Mouse (Mus musculus): ENCODE data around the gene Avpr1b. TPM values are rescaled to one million over a fixed set of nuclear protein-coding genes. Genes with fewer than 3 reads are reported as not detected.
"Not testable (repeated sequence)": the region's sequence is repeated elsewhere in the genome, so short reads cannot be mapped to it uniquely, and the experiment has no call there.

Avpr1b gene
- polyA plus RNA-seq (2012; rRNA removed): not detected in 2 replicates

DNA sequence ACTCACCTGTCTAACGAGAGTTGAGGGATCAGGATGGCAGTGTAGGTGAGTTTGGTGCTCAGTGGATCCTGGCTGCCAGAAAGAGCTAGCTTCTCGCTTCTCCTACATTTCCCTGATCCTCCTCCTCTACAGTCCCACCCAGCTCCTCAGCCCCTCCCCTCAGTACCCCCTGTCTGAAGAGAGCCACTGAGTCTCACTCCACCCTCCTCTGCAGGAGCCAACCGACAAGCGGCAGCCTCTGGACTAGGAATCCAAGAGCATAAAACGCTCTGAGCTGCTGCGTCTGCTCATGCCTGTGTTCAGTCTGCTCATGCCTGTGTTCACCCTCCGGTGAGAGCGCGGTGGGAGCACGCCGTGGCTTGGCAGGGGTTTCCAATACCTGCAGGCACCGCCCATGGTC lies at the start of gene Avpr1b:
Gene Avpr1b (plus strand): TSS at position 335 of the 400 bp plus-strand sequence.
- Histone ChIP-seq H3K27ac (ENCODE audit: control insufficient read depth, insufficient read depth, low read depth, low read length) (no peak within 1 kb of the TSS), H3K36me3 (ENCODE audit: control insufficient read depth, insufficient read depth, low read length) (no peaks in the 10 kb centered on the region), H3K4me3 (ENCODE audit: control insufficient read depth, low read depth, low read length) (no peak within 1 kb of the TSS), H3K27me3 (ENCODE audit: control insufficient read depth, insufficient read depth, low read length) (no peaks in the 10 kb centered on the region), H3K4me1 (ENCODE audit: control insufficient read depth, insufficient read depth, low read length) (peaks cover 3% of the 10 kb centered on the region; the same call in 1 of the 2 replicates)
- no peak for TF ChIP-seq POLR2A (IDR thresholded peaks at IDR 0.05; ENCODE audit: control insufficient read depth, low read depth, low read length)
- TF ChIP-seq CTCF (IDR thresholded peaks at IDR 0.05; ENCODE audit: control insufficient read depth, insufficient read depth, insufficient replicate concordance, low read depth, low read length): no peak

DNA sequence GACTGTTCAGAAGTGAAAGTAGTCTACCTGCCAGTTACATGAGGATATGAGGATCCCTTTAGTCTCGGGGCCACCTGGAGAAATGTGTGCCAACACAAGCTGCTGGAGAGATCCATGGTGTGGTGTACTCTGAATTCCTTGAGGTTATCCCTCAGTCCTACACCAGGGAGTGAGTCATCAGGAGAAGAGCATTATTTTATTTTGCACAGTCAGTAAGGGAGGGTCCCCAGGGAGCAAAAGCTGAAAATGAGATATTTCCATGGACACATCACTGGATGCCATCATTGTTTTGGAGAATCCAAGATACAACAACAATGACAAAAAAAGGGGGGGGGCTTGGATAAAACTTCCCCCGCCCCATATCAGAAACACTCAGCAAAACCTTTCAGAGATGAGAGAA lies 47.1 kb upstream of the Avpr1b start:
- no peaks in the 10 kb centered on the region for H3K4me1 ChIP-seq (ENCODE audit: control insufficient read depth, insufficient read depth, low read length)
- TF ChIP-seq POLR2A (IDR thresholded peaks at IDR 0.05; ENCODE audit: control insufficient read depth, low read depth, low read length) (no peak), CTCF (IDR thresholded peaks at IDR 0.05; ENCODE audit: control insufficient read depth, insufficient read depth, insufficient replicate concordance, low read depth, low read length) (no peak)
- no peaks in the 10 kb centered on the region for H3K36me3 ChIP-seq (ENCODE audit: control insufficient read depth, insufficient read depth, low read length)
- no peak overlapping the region for H3K4me3 ChIP-seq (ENCODE audit: control insufficient read depth, low read depth, low read length)
- no peaks in the 10 kb centered on the region for H3K27me3 ChIP-seq (ENCODE audit: control insufficient read depth, insufficient read depth, low read length)
- H3K27ac ChIP-seq (ENCODE audit: control insufficient read depth, insufficient read depth, low read depth, low read length): no peak overlapping the region

DNA sequence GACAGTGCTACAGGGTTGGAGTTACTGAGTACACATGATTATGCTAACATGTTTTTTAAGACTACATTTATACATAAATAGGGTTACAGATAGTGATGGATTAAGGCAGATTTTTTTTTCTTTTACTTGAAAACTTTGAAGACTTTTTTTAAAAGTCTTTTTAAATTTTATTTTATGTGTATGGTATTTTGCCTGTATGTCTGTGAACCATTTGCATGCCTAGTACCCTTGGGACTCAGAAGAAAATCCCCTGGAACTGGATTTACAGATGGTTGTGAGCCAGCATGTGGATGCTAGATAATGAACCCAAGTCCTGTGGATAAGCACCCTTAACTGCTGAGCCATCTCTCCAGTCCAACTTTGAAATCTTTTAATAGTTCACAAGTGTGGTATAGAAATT lies 45.6 kb upstream of the Avpr1b start:
- Histone ChIP-seq H3K27me3 (ENCODE audit: control insufficient read depth, insufficient read depth, low read length) (no peaks in the 10 kb centered on the region), H3K36me3 (ENCODE audit: control insufficient read depth, insufficient read depth, low read length) (no peaks in the 10 kb centered on the region), H3K4me1 (ENCODE audit: control insufficient read depth, insufficient read depth, low read length) (no peaks in the 10 kb centered on the region), H3K27ac (ENCODE audit: control insufficient read depth, insufficient read depth, low read depth, low read length) (no peak overlapping the region), H3K4me3 (ENCODE audit: control insufficient read depth, low read depth, low read length) (no peak overlapping the region)
- TF ChIP-seq POLR2A (IDR thresholded peaks at IDR 0.05; ENCODE audit: control insufficient read depth, low read depth, low read length): no peak
- TF ChIP-seq CTCF (IDR thresholded peaks at IDR 0.05; ENCODE audit: control insufficient read depth, insufficient read depth, insufficient replicate concordance, low read depth, low read length): no peak

DNA sequence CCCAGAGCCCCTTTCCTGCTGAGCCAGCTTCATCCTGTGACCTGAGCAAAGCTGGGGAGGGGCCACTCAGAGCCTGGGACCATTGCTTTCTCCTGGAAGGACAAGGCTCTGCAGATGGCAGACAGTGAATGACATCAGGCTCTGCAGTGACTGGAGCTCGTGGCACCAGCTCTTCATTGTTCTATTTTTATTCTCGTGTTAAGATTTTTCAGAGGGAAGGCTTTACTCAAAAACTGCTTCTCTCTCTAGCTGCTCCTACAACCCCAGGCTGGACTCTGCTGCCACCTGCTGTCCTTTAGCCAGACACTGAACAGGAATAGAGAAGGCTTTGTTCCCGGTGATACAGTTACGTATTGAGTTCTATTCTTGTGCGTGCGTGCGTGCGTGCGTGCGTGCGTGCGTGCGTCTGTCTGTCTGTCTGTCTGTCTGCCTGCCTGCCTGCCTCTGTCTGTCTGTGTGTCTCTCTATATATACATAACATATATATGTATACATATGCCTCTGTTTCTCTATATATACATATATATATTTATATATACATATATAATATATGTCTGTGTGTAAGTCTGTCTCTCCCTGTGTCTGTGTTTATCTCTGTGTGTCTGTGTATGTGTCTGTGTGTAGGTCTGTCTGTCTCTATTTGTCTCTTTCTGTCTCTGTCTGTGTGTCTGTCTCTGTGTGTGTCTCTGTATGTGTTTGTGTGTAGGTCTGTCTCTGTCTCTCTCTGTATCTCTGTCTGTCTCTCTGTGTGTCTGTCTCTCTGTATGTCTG lies 43.8 kb upstream of the Avpr1b start:
- Histone ChIP-seq H3K27ac (ENCODE audit: control insufficient read depth, insufficient read depth, low read depth, low read length) (no peak overlapping the region), H3K4me1 (ENCODE audit: control insufficient read depth, insufficient read depth, low read length) (no peaks in the 10 kb centered on the region), H3K4me3 (ENCODE audit: control insufficient read depth, low read depth, low read length) (no peak overlapping the region), H3K27me3 (ENCODE audit: control insufficient read depth, insufficient read depth, low read length) (no peaks in the 10 kb centered on the region), H3K36me3 (ENCODE audit: control insufficient read depth, insufficient read depth, low read length) (no peaks in the 10 kb centered on the region)
- TF ChIP-seq CTCF (IDR thresholded peaks at IDR 0.05; ENCODE audit: control insufficient read depth, insufficient read depth, insufficient replicate concordance, low read depth, low read length) (peak; percentile 52; the same call in 1 of the 2 replicates), POLR2A (IDR thresholded peaks at IDR 0.05; ENCODE audit: control insufficient read depth, low read depth, low read length) (no peak)

DNA sequence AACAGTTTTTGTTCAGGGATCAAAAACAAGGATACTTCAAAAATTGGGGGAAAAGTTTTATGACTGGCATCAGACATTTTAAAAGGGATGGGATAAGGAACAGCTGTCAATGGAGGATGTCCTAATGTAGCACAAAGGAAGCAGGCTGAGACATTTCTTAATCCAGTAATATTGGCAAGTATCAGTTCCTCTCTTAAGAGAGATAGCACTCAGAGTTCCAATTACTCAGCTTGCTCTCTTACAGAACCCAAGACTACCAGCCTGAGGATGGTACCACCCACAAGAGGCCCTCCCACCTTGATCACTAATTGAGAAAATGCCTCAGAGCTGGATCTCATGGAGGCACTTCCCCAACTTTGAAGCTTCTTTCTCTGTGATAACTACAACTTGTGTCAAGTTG lies 38.5 kb upstream of the Avpr1b start:
- Histone ChIP-seq H3K27ac (ENCODE audit: control insufficient read depth, insufficient read depth, low read depth, low read length) (no peak overlapping the region), H3K36me3 (ENCODE audit: control insufficient read depth, insufficient read depth, low read length) (no peaks in the 10 kb centered on the region), H3K4me3 (ENCODE audit: control insufficient read depth, low read depth, low read length) (no peak overlapping the region), H3K27me3 (ENCODE audit: control insufficient read depth, insufficient read depth, low read length) (no peaks in the 10 kb centered on the region), H3K4me1 (ENCODE audit: control insufficient read depth, insufficient read depth, low read length) (peaks cover 3% of the 10 kb centered on the region)
- TF ChIP-seq CTCF (IDR thresholded peaks at IDR 0.05; ENCODE audit: control insufficient read depth, insufficient read depth, insufficient replicate concordance, low read depth, low read length): no peak
- no peak for TF ChIP-seq POLR2A (IDR thresholded peaks at IDR 0.05; ENCODE audit: control insufficient read depth, low read depth, low read length)

DNA sequence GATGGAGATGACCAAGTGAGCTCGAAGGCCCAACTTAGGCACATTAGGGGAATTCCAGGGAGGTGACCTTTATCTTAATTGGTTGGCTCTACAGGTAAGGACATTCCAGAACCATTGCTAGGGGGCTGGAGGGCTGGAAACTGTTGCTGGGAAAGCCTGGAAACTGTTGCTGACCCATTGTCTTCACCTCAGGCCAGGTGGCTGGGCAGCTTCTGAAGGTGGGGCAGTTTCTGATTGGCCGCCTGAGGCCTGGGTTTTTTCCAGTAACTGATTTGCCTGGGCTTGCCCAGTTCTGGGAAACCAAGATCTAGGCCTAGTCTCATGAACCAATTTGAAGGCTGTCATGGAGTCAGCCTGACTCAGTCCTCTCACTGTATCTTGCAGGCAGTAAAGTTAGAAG lies 37.0 kb upstream of the Avpr1b start:
- Histone ChIP-seq H3K4me3 (ENCODE audit: control insufficient read depth, low read depth, low read length) (no peak overlapping the region), H3K4me1 (ENCODE audit: control insufficient read depth, insufficient read depth, low read length) (peaks cover 3% of the 10 kb centered on the region), H3K36me3 (ENCODE audit: control insufficient read depth, insufficient read depth, low read length) (no peaks in the 10 kb centered on the region), H3K27me3 (ENCODE audit: control insufficient read depth, insufficient read depth, low read length) (no peaks in the 10 kb centered on the region), H3K27ac (ENCODE audit: control insufficient read depth, insufficient read depth, low read depth, low read length) (no peak overlapping the region)
- TF ChIP-seq POLR2A (IDR thresholded peaks at IDR 0.05; ENCODE audit: control insufficient read depth, low read depth, low read length) (no peak), CTCF (IDR thresholded peaks at IDR 0.05; ENCODE audit: control insufficient read depth, insufficient read depth, insufficient replicate concordance, low read depth, low read length) (no peak)

DNA sequence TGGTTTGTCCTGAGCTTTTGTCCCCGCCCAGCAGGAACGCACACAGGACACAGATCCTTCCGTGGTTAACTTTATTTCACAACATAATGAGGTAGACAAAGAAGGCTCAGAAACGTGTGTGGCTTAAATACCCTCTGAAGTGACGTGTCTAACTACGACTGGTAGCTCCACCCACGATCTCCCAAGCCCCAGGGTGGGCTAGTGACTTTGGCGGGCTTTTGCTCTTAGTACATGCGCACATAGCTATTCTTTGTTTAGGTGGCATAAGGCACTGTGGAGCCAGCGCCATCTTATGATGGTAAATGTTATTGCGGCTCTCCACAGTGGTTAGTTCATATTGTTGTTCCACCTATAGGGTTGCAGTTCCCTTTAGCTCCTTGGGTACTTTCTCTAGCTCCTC lies 33.0 kb upstream of the Avpr1b start:
- H3K27me3 ChIP-seq (ENCODE audit: control insufficient read depth, insufficient read depth, low read length); H3K4me1 ChIP-seq (ENCODE audit: control insufficient read depth, insufficient read depth, low read length); H3K4me3 ChIP-seq (ENCODE audit: control insufficient read depth, low read depth, low read length); H3K27ac ChIP-seq (ENCODE audit: control insufficient read depth, insufficient read depth, low read depth, low read length); H3K36me3 ChIP-seq (ENCODE audit: control insufficient read depth, insufficient read depth, low read length): not testable (repeated sequence)

Data from testis, adult 2 months (tissue).